Mouse (Mus musculus): ENCODE results near the gene Nubp1. TPM values are rescaled to one million over a fixed set of nuclear protein-coding genes. Genes with fewer than 3 reads are reported as not detected.

Nubp1 gene
- total RNA-seq (2023), result 10 to 100 TPM; 47.0 to 47.5 TPM

DNA sequence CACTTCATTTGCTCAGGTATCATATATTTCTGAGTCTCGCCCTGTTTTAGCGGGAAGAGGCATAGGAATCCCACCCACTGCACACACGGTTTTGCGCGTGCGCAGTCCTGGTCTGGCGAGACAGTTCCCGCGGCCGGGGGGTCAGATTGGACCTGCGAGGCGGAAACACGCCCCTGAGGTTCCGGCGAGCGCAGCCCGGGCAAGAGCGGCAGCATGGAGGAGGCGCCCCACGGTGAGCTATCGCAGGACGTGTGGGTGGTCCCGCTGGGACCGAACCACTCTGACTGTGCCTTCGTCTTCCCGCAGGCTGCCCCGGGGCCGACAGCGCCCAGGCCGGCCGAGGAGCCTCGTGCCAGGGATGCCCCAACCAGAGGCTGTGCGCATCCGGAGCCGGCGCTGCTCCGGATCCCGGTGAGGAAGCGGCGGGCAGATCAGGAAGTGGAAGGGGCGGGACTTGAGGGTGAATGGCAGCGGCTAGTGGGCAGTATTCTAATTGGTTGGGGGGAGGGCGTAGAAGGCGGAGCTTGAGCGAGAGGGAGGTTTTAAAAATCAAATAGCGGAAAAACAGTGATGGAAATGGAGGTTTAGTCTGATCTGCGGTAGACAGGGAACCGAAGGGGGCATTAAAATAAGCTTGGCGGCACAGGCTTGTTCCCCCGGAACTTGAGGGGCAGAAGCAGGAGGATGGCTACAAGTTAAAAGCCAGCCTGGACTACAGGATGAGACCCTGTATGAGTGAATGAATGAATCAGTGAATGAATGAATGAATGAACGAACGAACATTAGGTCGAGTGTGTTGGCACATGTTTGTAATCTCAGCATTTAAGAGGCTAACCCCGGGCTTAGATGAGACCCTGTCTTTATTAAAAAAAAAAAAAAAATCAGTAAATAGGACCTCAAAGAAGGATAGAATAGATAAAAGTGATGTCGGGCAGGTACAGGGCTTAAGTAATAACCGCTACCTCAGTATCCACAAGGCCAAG is at the start of gene Nubp1:
Gene Nubp1, plus strand, starts transcription at position 185 of the 983 bp plus-strand sequence.

GRCm38 (mm10) chr16:10394699-10395540 is 16.8 kb upstream of the Nubp1 start, which contains the start of gene Tekt5:
Tekt5 (minus strand) TSS chr16:10395490.

DNA sequence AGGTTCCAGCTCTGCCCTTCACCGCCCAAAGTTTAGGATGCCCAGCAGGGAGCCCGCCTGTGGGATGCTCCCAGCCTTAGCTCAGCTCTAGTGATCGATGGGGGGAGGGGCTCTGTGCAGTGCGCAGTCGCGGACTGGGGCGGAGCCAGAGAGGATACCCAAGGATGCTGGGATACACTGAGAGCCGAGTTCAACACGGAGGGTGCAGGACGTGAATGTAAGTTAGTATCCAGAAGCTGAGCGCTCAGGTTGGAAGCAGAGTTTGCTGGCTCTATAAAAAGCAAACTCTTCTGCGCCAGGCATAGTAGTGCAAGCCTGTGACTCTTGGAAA is 35.5 kb downstream of the Nubp1 start, which contains the start of gene Tvp23a:
Gene Tvp23a, minus strand, starts transcription at position 99 of the 331 bp plus-strand sequence.

Other genes starting within 250 kb of the Nubp1 start
- gene Rpl39l, start 241.7 kb upstream of the Nubp1 start, total RNA-seq (2023), result not detected
- gene Atf7ip2, start 219.2 kb upstream of the Nubp1 start, total RNA-seq (2023), result not detected
- not detected for gene Emp2, start 98.0 kb upstream of the Nubp1 start, total RNA-seq (2023)
- not detected for gene Tekt5, start 16.5 kb upstream of the Nubp1 start, total RNA-seq (2023)
- not detected for gene Tvp23a, start 35.4 kb downstream of the Nubp1 start, total RNA-seq (2023)
- gene Ciita, start 68.1 kb downstream of the Nubp1 start, total RNA-seq (2023), result 1 to 10 TPM; 1.0 to 2.2 TPM
- gene Dexi, start 131.1 kb downstream of the Nubp1 start, total RNA-seq (2023), result 10 to 100 TPM; 20.7 to 23.0 TPM
- 10 to 100 TPM; 32.4 to 39.9 TPM for gene Clec16a, start 133.4 kb downstream of the Nubp1 start, total RNA-seq (2023)